Mouse (Mus musculus): ENCODE results near the gene Cpeb2.

Gene Cpeb2

GRCm38 (mm10) chr5:43232480-43233315 is at the start of gene Cpeb2:
Gene Cpeb2, plus strand, starts transcription at chr5:43233170.
- peak; percentile 82 for DNase-seq (ENCODE audit: low read depth, low spot score)

- DNase-seq (ENCODE audit: low read depth, low spot score), result no peak
These were observed 49.4 kb upstream of the Cpeb2 start for GRCm38 (mm10) chr5:43183556-43183955.

- no peak for DNase-seq (ENCODE audit: low read depth, low spot score)
These were observed 48.1 kb upstream of the Cpeb2 start for GRCm38 (mm10) chr5:43184834-43185233.

GRCm38 (mm10) chr5:43185478-43185877 is 47.5 kb upstream of the Cpeb2 start:
- no peak for DNase-seq (ENCODE audit: low read depth, low spot score)

- DNase-seq (ENCODE audit: low read depth, low spot score), result no peak
These were observed 32.3 kb upstream of the Cpeb2 start for GRCm38 (mm10) chr5:43200686-43201085.

- DNase-seq (ENCODE audit: low read depth, low spot score), result no peak
These were observed 26.4 kb upstream of the Cpeb2 start for GRCm38 (mm10) chr5:43206495-43207053.

GRCm38 (mm10) chr5:43217468-43217867 is 15.5 kb upstream of the Cpeb2 start:
- DNase-seq (ENCODE audit: low read depth, low spot score), result no peak

- no peak for DNase-seq (ENCODE audit: low read depth, low spot score)
These were observed 14.8 kb upstream of the Cpeb2 start for GRCm38 (mm10) chr5:43217987-43218846.

- no peak for DNase-seq (ENCODE audit: low read depth, low spot score)
These were observed 14.2 kb upstream of the Cpeb2 start for GRCm38 (mm10) chr5:43218847-43219132.

GRCm38 (mm10) chr5:43223359-43223758 is 9.6 kb upstream of the Cpeb2 start:
- DNase-seq (ENCODE audit: low read depth, low spot score), result no peak

- no peak for DNase-seq (ENCODE audit: low read depth, low spot score)
These were observed 8.7 kb upstream of the Cpeb2 start for GRCm38 (mm10) chr5:43224245-43224644.

GRCm38 (mm10) chr5:43226160-43226559 is 6.8 kb upstream of the Cpeb2 start:
- no peak for DNase-seq (ENCODE audit: low read depth, low spot score)

GRCm38 (mm10) chr5:43227607-43228006 is 5.4 kb upstream of the Cpeb2 start:
- DNase-seq (ENCODE audit: low read depth, low spot score), result no peak

GRCm38 (mm10) chr5:43231061-43231460 is 1.9 kb upstream of the Cpeb2 start:
- no peak for DNase-seq (ENCODE audit: low read depth, low spot score)

- DNase-seq (ENCODE audit: low read depth, low spot score), result no peak
These were observed 856 bp upstream of the Cpeb2 start for GRCm38 (mm10) chr5:43232149-43232479.

- DNase-seq (ENCODE audit: low read depth, low spot score), result peak; percentile 60
These were observed 579 bp downstream of the Cpeb2 start for GRCm38 (mm10) chr5:43233316-43234181.

GRCm38 (mm10) chr5:43234321-43235185 is 1.6 kb downstream of the Cpeb2 start:
- DNase-seq (ENCODE audit: low read depth, low spot score), result no peak

- no peak for DNase-seq (ENCODE audit: low read depth, low spot score)
These were observed 2.3 kb downstream of the Cpeb2 start for GRCm38 (mm10) chr5:43235186-43235785.

- DNase-seq (ENCODE audit: low read depth, low spot score), result no peak
These were observed 3.0 kb downstream of the Cpeb2 start for GRCm38 (mm10) chr5:43235997-43236396.

- DNase-seq (ENCODE audit: low read depth, low spot score), result no peak
These were observed 3.5 kb downstream of the Cpeb2 start for GRCm38 (mm10) chr5:43236476-43236875.
